Mouse (Mus musculus): Measurements from ENCODE around the gene Babam1. TPM values are rescaled to one million over a fixed set of nuclear protein-coding genes. Genes with fewer than 3 reads are reported as not detected.
A peak's percentile ranks its signal among the peaks of the same experiment; 100 is the strongest.

Babam1 gene
- polyA plus RNA-seq, 1 experiment = 137 TPM

DNA sequence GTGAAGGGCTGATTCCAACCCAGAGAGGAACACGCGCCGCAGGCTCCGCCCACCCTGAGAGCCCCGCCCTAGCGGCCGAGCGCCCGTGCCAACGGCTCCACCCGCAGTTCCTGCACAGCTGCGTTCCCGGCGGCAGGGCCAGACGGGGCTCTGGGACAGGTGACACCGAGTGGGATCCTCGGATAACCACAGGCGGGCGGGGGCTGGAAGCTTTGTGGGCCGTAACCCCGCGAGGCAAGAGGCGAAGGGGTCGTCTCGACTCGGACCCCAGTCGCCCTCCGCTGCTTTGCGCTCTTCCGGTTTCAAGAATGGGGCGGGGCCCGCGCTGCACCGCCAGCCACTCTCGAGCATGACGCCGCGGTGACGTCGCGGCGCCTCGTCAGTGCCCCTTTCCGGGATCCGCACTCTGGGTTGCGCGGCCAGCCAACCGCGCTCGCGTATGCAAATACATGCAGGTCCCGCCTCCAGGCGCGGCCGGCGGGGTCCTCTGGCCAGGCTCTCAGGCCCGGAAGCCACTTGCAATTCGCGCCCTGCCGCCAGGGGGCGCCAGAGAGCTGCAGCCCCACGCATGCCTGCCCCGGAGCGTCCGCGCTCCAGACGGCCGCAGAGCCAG is 25.3 kb upstream of the Babam1 start, which contains the start of gene Ocel1:
Gene Ocel1, plus strand, starts transcription at position 63 of the 613 bp plus-strand sequence.
- Histone ChIP-seq H3K4me1 (ENCODE audit: control insufficient read depth, insufficient read depth, low read length) (peaks cover under 1% of the 10 kb centered on the region; the same call in 1 of the 2 replicates), H3K27ac (ENCODE audit: insufficient read depth, low read length) (peak within 1 kb of the TSS; percentile 98), H3K4me3 (ENCODE audit: insufficient read depth, low read length) (peak within 1 kb of the TSS; percentile 61)
- TF ChIP-seq POLR2A (IDR thresholded peaks at IDR 0.05; ENCODE audit: extremely low read depth, insufficient read depth, low read length) (peak; percentile 71), CTCF (IDR thresholded peaks at IDR 0.05; ENCODE audit: extremely low read depth, insufficient read depth, low read length) (peak; percentile 59)

DNA sequence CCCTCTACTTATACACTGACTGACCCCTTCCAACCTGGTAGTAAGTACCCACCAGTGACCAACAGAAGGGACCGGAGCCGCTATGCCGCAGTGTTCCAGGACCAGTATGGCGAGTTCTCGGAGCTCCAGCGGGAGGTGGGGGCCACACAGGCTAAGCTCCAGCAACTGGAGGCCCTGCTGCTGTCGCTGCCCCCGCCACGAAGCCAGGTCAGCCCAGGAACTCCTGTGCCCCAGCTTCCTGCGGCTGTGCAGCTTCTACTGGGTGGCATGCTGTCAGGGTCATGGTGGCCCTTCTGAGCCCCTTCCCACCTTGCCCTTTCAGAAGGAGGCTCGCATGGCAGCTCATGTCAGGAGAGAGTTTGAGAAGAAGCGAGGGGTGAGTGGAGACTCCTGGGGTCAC is 24.2 kb upstream of the Babam1 start:
- Histone ChIP-seq H3K27ac (ENCODE audit: insufficient read depth, low read length) (no peak overlapping the region), H3K4me1 (ENCODE audit: control insufficient read depth, insufficient read depth, low read length) (0 out of 2 replicates have a peak, but pooled peaks cover 2% of the 10 kb centered on the region), H3K4me3 (ENCODE audit: insufficient read depth, low read length) (no peak overlapping the region)
- TF ChIP-seq POLR2A (IDR thresholded peaks at IDR 0.05; ENCODE audit: extremely low read depth, insufficient read depth, low read length) (no peak), CTCF (IDR thresholded peaks at IDR 0.05; ENCODE audit: extremely low read depth, insufficient read depth, low read length) (no peak)

DNA sequence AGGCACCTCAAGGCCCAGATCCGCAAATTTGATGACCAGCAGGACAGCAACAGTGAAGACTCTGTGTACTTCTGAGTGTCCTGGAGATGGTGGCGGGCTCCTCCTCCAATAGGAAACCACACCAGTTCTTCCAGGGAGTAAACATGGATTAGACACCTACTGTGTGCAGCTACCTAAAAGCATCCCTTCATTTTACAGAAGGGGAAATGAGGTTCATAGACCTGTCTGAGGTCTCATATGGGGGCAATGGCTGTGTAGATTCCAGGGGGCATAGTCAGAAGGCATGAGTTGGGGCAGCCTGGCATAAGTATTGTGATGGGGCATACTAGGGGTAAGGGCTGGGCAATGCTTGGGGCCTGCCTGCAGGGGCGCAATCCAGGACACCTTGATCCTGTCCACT is 23.7 kb upstream of the Babam1 start:
- H3K27ac ChIP-seq (ENCODE audit: insufficient read depth, low read length) = no peak overlapping the region
- no peak overlapping the region for H3K4me3 ChIP-seq (ENCODE audit: insufficient read depth, low read length)
- TF ChIP-seq POLR2A (IDR thresholded peaks at IDR 0.05; ENCODE audit: extremely low read depth, insufficient read depth, low read length) = no peak
- no peak for TF ChIP-seq CTCF (IDR thresholded peaks at IDR 0.05; ENCODE audit: extremely low read depth, insufficient read depth, low read length)
- 0 out of 2 replicates have a peak, but pooled peaks cover 2% of the 10 kb centered on the region for H3K4me1 ChIP-seq (ENCODE audit: control insufficient read depth, insufficient read depth, low read length)

DNA sequence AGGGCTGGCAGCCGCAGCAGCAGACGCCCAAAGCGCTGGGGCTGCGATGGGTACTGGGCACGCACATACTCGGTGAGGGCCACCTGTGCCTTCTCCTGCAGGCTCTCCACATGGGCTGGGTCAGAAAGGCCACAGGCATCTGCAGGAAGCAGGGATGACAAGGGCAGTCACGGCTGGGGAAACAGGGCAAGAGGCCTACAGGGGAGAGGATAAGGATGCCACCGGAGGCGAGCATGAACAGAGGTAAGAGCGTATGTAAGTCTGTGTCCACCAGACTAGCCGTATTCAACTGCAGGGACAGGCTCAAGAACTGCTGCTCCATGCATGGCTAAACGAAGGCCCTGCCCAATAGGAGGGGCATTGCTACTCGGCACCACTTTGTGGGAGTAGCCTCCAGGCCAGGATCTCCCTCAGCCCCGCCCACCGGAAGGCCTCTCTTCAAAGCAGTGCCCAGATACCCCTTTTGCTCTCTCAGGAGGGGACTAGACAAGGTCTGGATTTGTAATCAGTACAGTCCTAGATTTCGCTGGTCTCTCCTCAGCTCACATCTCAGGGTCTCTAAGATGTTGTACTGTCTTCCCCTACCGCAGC is 21.9 kb upstream of the Babam1 start:
- no peak for TF ChIP-seq CTCF (IDR thresholded peaks at IDR 0.05; ENCODE audit: extremely low read depth, insufficient read depth, low read length)
- no peak for TF ChIP-seq POLR2A (IDR thresholded peaks at IDR 0.05; ENCODE audit: extremely low read depth, insufficient read depth, low read length)
- H3K4me1 ChIP-seq (ENCODE audit: control insufficient read depth, insufficient read depth, low read length) = 0 out of 2 replicates have a peak, but pooled peaks cover 2% of the 10 kb centered on the region
- no peak overlapping the region for H3K4me3 ChIP-seq (ENCODE audit: insufficient read depth, low read length)
- H3K27ac ChIP-seq (ENCODE audit: insufficient read depth, low read length) = no peak overlapping the region

DNA sequence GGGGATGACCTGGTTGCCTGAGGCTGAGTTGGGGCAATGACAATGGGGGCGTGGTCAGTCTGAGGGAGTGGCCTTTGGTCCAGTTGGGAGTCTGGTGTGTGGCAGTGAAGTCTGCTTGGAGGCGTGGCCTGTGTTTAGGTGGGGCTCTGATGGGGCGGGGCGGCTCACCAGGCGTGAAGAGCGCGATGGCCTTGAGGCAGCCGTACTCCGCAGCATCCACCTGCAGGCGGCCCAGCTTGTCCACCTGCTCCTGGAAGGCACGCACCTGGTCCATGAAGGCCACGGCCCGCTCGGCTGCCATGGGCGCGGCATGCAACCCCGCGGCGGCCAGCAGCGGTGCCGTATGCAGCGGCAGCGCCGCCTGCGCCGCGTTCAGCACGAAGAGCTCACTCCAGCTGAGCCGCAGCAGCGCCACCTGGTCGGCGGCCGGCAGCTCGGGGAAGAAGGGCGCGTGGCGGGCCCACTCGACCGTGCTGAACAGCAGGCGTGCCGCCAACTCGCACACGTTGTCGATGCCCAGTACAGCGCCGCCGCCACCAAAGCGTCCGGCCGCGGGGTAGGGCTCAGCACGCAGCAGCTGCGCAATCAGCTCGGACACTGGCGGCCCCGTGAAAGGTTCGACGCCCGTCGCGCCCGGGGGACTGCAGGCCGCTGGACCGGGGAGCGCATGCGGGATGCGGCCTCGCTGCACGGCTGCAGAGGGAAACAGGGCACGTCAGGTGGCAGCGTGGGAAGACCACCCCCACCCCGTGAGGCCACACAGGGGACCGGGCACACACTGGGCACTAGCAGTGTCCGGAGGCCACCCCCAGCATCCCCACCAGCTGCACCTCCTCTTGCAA is 20.9 kb upstream of the Babam1 start:
- H3K27ac ChIP-seq (ENCODE audit: insufficient read depth, low read length) = peak overlapping the region; percentile 47; the same call in 1 of the 2 replicates
- H3K4me3 ChIP-seq (ENCODE audit: insufficient read depth, low read length) = 0 out of 2 replicates have a peak overlapping the region, but pooled peaks have one; percentile 25
- TF ChIP-seq POLR2A (IDR thresholded peaks at IDR 0.05; ENCODE audit: extremely low read depth, insufficient read depth, low read length) (no peak; the same call in 1 of the 2 replicates), CTCF (IDR thresholded peaks at IDR 0.05; ENCODE audit: extremely low read depth, insufficient read depth, low read length) (no peak)
- H3K4me1 ChIP-seq (ENCODE audit: control insufficient read depth, insufficient read depth, low read length) = 0 out of 2 replicates have a peak, but pooled peaks cover 2% of the 10 kb centered on the region

DNA sequence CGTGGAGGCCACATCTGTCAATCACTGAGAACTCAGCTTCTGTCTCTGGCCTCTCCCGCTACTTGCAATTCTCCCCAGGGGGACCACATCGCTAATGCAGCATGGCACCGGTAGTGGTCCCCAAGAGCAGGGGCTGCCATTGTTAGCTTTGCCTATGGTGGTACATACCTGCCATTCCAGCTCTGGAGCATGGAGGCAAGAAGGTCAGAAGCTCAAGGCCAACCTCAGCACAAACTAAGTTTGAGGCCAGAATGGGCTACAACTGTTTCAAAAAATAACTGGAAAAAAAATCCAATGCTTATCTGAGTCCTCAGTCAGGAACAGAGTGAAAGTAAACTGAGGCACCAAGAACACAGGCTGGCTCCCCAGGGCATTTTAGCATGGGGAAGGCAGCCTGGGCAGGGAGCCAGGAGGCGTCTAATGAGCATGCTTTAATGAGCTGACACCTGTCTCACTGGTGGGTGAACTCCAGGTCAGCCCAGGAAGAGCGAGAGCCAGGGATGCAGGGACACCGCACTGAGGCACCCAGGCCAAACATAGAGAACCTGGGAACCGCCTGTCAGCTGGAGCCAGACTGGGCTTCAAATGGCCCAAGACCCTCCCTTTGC is 20.1 kb upstream of the Babam1 start:
- TF ChIP-seq POLR2A (IDR thresholded peaks at IDR 0.05; ENCODE audit: extremely low read depth, insufficient read depth, low read length) (no peak), CTCF (IDR thresholded peaks at IDR 0.05; ENCODE audit: extremely low read depth, insufficient read depth, low read length) (no peak)
- Histone ChIP-seq H3K4me1 (ENCODE audit: control insufficient read depth, insufficient read depth, low read length) (0 out of 2 replicates have a peak, but pooled peaks cover 2% of the 10 kb centered on the region), H3K27ac (ENCODE audit: insufficient read depth, low read length) (no peak overlapping the region), H3K4me3 (ENCODE audit: insufficient read depth, low read length) (0 out of 2 replicates have a peak overlapping the region, but pooled peaks have one; percentile 25)

DNA sequence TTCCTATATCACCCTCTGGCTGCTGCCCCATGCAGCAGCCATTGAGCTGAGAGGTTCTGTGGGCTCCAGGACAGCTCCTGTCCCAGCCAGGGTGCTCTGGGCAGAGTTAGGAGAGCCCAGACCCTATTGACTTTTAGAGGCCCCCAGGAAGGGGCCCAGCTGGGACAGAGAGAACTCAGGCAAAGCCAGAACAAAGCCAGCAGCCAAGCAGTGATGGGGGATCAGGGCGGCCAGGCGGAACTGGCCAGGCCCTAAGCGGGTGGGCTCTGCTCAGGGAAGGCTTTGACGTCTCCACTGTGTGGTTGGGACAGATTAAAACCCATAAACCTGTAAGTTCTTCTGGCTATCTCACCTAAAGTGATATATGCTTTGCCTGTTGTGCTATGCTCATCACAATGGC is 17.7 kb upstream of the Babam1 start:
- no peak overlapping the region for H3K4me3 ChIP-seq (ENCODE audit: insufficient read depth, low read length)
- 0 out of 2 replicates have a peak, but pooled peaks cover 2% of the 10 kb centered on the region for H3K4me1 ChIP-seq (ENCODE audit: control insufficient read depth, insufficient read depth, low read length)
- no peak for TF ChIP-seq CTCF (IDR thresholded peaks at IDR 0.05; ENCODE audit: extremely low read depth, insufficient read depth, low read length)
- no peak for TF ChIP-seq POLR2A (IDR thresholded peaks at IDR 0.05; ENCODE audit: extremely low read depth, insufficient read depth, low read length)
- no peak overlapping the region for H3K27ac ChIP-seq (ENCODE audit: insufficient read depth, low read length)

DNA sequence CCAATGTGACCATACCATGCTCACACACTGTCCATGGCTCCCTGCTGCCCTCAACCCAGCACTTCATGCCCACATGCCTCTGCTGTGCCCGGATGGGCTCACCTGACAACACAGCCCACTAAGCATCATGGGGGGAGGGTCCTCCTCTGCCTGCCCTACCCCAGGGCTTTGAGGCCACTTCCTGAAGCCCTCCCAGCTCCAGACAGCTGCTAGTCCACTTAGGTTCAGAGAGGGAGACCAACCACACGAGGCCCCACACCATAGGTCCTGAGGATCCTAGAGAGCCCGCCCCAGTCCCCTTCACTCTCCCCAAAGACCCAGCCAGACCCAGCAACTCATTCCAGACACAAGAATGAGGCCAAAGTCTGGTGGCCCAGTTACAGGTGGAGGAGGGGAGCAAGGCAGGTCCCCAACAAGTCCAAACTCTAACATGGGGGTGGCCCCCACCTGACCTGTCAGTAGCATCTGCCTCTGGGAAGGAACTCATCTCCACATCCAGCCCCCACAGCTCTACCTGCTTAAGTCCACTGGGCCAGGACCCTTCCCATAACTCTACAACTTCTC is 17.1 kb upstream of the Babam1 start:
- peak overlapping the region; percentile 76; the same call in 1 of the 2 replicates for H3K4me3 ChIP-seq (ENCODE audit: insufficient read depth, low read length)
- TF ChIP-seq POLR2A (IDR thresholded peaks at IDR 0.05; ENCODE audit: extremely low read depth, insufficient read depth, low read length) (no peak), CTCF (IDR thresholded peaks at IDR 0.05; ENCODE audit: extremely low read depth, insufficient read depth, low read length) (no peak)
- 0 out of 2 replicates have a peak, but pooled peaks cover 2% of the 10 kb centered on the region for H3K4me1 ChIP-seq (ENCODE audit: control insufficient read depth, insufficient read depth, low read length)
- no peak overlapping the region for H3K27ac ChIP-seq (ENCODE audit: insufficient read depth, low read length)
